Mouse (Mus musculus): ENCODE measurements at regions not wholly inside any gene's neighbourhood (a gene's known extent, or its start where the extent isn't known, plus 50 kb on each side); places are given as distances from the start of the nearest gene placed in this dataset.

DNA sequence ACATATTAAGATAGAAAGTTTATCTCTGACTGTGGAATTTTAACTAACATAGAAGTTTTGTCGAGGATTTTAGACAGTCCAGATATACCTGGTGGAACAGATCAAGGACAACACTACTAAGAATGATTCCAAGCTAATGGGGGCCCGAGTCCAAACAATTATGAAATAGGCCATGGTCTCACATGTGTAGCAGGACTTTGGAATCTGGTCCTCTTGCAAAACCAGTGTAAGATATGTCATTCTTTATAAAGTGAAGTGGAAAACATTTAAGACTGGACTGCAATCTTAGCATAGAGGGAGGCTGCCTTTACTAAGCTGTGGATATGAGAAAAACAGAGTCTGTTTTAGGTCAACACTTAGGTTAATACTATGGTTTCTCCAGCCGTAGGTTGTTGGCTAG, 311.2 kb downstream of the Ets1 start:
- ATAC-seq, result no peak

DNA sequence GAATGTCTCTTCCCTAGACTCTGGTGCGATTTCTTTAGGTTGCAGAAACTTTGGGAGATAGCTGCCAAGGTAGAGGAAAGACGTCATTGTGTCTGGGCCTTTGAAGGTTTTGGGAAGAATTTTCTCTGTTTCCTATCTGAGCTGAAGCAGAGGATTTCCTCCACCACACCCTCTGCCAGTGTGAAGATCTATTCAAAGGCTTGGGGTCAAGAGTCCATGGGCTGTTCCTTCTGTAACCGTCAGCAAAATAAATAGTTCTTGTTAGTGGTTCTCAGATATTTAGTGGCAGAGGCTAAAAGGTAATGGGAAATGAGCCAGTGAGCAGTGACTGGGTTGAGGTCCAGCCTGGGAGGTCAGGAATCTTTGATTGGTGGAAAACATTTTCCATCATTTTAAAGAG, 313.0 kb downstream of the Ets1 start:
- no peak for ATAC-seq

DNA sequence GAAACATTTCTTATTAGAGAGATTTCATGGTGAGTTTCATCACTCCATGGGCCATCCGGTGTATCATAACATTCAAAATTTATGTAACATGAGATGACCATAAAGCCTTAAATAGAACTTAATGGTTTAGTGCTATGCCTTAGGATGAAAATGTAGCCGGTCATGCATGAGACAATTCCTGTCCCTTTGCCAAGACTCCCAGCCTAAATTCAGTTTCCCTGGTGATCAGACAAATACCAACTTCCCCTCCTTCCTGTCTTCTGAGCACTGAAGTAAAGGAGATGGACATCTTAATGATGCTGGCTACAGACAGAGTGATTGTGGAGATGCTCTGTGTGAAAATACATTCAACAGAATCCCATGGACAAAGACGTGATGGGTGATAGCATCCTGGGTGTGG, 322.7 kb downstream of the Ets1 start:
- no peak for ATAC-seq

DNA sequence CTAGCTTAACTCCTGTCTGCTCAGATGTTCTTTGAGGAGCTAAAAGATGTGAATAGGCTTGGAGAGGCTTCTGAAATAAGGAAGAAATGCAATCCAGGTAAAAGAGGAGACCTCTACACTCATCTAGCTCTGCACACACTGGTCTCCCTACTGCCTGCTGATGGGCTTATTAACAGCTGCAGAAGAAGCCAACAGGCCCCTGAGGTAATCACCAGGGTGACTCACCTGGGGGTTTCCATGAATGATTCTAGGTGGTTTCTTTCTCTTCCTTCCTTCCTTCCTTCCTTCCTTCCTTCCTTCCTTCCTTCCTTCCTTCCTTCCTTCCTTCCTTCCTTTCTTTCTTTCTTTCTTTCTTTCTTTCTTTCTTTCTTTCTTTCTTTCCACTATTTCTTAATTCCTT, 323.4 kb downstream of the Ets1 start:
- ATAC-seq, result peak; percentile 65

DNA sequence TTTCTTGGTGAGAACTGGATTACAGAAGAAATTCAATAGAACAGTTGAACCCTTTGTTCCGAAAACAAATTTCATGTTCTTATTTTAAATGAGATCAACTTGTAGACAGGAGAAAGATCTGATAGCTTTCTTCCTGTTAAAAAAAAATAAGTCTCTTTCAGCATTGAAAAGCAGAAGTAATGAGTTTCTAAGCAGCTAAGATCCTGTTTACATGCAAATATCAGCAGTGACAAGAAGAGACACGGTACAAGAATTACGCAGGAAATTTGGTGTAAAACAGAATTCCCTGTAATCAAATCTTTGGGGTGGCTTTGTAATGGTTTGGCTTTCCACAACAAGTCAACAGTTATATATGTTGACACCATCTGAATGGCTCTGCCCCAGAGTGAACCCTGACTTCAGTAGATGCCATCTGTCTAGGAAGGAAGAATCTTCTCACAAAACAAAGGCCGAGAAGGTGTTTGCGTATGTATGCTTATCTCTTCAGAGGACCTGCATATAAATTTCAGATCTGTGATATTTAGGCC, 326.7 kb downstream of the Ets1 start:
- no peak for ATAC-seq

DNA sequence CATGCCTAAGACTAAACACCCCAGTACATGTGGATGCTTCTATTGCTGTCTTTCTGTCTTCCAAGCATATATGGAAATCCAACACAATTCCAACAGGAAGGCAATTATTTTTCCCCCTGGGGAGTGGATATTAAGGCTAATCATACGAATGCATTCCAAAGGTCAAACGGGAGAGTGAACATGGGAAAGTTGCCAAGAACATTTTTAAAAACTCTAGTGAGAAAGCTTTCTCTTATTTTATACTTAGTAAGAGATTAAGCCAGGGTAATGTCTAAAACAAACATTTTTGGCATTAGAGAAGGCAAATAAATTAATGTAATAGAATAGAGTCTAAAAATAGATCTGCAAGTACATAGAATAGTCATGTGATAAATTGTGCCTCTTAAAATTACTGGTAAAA, 332.4 kb downstream of the Ets1 start:
- no peak for ATAC-seq

DNA sequence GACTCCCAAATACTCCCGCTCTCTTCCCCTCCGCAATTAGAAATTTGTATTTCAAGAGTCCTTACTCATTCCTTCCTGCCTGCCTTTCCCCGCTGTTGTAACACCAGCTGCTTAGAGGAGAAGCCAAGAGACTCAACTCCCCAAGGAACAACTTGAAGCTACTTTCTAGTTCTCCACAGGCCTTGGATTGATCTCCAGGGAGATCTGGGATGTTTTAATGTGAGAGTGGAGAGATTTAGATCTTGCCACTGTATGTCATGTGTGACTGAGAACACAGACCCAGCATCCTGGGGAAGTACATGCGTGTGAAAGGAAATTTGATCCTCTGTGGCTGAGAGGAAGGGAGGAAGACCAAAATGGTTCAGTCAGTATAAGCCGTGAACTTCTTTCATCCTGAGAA, 335.4 kb downstream of the Ets1 start:
- no peak for ATAC-seq

DNA sequence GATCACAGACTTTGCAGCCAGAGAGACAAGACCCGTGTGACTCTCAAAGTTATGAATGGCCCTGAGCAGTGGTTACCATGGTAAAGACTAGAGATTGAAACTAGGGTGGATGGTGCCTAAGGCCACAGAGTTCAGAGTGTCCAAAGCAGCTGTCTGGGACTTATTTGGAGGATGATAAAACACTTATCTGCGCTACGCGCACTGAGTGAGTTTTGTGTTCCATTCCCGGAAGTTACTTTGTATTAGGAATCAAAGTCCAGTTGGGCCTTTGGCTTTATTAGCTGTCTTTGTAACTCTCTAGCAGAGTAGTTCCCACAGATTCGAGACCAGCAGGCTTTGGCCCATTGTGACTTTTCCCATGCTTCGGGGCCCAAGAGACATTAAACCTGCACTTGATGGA, 335.9 kb downstream of the Ets1 start:
- no peak for ATAC-seq

DNA sequence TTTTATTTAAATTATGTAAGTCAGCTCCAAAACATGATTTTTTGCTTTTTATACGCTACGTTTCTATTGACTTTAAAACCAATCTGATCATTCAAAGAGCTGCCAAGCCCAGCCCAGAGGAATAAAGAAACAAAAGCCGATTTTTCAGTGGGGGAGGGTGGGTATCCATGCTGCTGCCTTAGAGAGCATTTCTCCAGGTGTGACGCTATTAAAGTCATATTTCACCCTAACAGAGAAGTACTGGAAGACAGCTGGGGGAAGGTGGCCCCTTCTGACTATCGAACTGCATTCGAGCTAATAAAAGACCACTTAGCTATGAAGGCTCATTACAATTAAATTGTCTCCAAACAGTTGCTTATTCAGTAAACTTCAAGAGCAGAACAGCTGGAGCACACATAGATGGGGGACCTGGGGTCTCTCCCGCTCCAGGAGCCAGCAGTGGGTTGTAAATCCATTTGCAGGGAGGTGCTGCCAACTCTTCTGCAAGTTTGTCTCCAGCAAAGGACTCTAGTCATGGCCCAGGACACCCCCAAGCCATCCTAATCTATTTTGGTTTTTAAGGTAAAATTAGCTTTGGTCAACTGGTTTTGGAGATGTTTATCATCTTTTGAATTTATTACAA, 336.5 kb downstream of the Ets1 start:
- no peak for ATAC-seq

DNA sequence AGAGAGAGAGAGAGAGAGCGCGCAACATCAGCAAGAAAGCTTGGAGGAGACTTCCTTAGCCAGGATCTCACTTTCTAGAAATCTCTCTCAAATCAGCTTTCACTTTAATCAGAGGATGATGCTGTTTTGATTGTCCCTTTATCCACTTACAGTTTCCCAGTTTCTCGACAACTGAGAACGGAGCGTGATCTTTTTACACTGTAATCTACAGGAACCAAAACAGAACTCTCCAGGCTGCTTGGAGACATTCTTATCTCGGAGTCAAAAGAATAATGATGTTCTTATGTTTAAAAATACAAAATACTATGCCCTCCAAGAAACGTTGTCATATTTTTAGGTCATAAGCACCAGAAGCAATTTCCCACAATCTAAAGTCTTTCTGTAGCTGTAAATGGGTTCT, 341.7 kb downstream of the Ets1 start:
- no peak for ATAC-seq

DNA sequence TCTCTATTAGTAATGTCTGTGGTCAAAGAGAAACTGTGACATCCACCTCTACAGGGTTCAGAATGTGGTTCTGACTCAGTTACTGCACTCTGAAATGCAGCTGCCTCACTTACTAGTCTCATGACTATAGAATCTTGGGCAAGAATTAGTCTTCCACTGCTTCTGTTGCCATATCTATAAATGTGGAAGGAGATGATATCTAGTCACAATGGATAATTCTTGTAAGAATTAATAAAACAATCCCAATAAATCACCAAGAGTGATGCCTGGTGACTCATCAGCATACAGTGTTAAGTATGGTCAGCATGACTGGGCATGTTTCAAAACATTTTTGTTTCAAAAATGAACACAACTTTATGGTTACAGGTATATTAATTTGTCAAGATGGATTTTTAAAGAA, 344.8 kb downstream of the Ets1 start:
- no peak for ATAC-seq

DNA sequence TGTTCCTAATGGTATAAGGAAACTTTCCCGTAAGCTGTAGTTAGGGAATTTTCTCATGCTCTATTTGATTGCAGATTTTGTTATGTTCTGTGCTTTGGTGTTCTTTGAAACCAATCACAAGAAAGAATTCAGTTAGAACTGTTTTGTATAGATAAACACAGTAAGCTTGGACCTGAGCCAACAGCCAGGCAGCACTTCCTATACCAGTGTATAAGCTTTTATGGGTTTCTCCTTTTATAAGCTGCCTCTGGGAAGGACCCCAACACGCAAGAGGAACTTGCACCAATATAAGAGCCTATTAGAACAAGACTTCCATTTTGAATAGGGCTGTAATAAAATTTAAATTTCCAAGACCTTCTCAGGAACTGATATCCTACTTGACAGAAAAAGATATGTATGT, 347.2 kb downstream of the Ets1 start:
- no peak for ATAC-seq

DNA sequence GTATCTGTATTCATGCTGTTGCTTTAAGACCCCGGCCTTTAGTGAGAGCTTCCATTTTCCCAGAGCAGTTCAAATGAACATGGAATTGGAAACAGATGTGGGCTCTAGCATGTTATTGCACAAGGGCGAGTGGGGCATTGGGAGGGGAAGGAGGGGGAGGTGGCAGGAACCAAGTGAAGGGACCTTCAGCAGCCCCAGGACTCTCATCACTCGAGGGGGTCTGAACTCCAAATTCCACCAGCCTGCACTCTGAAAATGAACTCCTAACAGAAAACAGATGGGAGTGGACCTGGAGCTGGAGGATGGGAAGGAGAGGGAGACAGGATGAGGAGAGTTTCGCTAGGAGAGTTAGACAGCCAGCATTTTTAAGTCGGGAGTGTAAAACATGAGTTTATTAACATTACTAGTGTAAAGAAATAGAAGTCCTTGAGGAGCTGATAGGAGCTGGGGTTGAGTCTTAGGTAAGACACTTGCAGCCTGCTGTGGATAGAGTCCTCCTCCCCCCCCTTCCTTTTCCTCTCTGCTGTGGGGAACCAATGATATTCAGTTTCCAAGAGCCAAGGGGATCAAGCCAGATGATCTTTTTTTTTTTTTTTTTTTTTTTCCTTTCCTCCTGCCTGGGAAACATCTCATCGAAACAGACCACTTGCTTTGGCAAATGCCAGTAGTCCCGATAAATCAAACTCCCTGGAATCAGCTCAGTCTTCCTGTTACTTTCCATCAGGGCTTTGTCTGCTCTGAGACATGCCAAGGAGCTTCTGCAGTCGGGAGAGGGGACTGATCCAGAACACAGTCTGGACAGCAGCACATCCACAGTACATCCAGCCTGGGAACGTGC, 351.0 kb downstream of the Ets1 start:
- no peak for ATAC-seq

DNA sequence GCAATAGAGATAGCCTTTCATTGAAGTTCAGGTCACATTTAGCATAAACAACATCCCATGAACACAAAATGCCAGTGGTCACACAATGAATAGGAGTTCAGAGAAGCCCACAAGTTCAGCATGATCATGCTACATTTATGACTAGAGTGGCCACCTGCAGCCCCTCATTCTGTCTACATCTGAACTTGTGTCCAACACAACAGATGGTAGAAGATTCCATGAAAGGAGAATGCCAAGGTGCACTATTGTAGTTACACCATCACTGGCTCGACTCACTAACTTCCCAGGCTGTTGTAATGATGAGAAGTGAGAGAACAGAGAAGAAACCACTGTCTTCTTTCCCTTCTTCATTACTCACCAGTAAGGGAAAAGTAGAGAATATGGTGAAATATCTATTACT, 353.0 kb downstream of the Ets1 start:
- ATAC-seq, result no peak

DNA sequence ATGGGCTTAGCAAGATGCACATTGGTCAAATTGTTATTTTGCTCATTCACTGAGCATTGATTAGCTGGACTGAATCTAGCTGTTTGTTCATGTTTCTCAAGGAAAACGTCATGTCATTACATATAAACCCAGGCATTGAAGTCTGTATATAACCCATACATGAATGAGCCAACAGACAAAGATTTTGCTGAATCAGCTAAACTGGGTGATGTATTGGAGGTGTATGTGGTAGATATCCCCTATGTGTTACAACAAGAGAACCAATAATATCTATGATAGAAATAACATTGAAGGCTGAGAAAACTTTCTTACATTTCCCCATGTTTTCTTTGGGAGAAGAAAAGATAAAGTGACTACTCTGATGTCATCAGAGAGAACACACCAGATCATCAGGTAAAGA, 362.3 kb downstream of the Ets1 start:
- no peak for ATAC-seq

DNA sequence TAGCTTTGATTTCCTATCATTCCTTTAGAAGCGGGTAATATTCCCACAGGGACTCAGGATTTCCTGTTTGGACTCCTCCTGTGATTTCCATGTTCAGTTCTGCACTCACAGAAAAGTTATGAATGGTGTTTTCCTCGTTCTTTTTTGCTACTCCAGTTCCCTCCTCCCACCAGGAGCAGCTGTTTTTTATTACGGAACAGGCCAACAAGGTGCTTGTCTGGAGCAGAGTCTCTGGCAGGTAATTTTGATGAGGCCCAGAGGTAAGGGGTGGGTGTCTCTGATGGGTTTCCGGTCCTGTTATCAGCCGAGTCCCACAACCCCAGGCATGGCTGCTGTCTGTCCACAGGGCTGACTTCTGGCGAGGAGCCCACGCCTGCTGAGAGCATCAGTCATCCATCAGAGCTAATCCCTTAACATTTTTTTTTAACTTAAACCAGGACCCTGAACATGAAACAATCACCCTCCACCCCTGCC, 364.7 kb downstream of the Ets1 start:
- no peak for ATAC-seq

DNA sequence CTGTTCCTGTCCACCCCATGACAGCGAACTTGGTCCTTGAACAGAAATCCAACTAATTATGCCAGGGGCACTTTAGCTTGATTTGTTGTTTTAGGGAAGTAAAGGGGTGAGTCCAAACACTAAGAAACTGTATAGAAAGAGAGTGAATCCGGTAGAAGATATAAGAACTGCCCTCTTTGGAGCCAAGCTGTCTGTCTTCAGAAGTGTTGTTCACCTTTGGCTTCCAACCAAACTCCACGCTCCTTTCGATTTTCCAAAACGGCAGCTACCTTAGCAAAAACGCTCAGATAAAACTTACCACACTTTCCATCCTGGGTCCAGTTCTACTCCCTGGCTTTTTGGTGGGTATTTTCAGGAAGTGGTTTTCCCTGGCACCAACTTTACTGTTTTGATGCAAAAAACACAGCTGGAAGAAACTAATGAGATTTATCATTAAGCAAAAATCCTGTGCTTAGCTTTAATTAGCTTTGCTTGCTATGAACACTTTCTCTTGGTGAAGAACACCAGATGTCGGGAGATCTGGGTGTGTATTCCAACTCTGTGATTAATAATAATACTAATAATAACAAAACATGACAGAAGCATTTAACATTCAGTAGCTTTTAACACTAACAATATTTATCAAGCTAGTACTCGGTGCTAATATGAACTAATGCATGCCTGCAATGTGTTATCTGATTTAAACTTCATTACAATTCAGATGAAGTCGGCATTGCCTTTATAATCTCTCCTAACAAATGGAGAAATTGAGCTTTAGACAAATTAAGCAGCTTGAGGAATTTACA, 365.3 kb downstream of the Ets1 start:
- ATAC-seq, result no peak

DNA sequence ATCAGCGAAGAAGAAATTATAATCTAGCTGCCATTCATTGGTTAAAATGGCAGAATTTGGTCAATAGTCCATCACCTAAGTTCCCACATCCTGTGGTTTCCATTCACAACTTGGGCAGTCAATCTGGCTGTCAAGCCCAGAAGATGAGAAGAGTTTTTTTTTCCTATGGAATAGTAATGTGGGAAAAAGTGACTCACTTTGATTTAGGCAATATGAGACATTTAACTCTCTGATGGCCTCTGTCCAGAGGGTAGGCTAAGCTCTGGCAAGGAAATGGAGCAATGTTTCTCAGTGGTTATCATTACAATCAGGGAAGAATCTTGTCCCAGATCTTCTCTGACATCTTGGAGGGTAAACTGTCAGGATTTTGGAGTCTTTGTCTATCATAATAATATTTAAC, 367.9 kb downstream of the Ets1 start:
- no peak for ATAC-seq

DNA sequence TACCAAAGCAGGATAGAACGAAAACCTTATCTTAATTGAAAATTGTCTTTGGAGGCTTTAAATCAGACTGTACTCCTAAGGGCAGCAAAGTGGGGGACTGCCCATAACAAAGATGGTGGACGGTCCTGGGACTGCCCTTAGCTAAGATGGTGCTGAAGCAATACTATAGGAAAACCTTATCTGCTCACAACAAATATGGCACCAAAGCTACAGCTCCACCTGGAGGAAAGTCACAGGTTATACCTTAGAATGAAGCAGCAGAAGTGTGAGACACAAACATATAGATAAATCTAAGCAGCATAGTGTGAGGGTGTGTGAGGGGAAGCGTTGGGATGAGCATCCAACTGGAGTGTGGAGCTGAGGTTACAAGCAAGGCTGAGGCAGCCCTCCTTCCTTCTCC, 368.5 kb downstream of the Ets1 start:
- no peak for ATAC-seq

DNA sequence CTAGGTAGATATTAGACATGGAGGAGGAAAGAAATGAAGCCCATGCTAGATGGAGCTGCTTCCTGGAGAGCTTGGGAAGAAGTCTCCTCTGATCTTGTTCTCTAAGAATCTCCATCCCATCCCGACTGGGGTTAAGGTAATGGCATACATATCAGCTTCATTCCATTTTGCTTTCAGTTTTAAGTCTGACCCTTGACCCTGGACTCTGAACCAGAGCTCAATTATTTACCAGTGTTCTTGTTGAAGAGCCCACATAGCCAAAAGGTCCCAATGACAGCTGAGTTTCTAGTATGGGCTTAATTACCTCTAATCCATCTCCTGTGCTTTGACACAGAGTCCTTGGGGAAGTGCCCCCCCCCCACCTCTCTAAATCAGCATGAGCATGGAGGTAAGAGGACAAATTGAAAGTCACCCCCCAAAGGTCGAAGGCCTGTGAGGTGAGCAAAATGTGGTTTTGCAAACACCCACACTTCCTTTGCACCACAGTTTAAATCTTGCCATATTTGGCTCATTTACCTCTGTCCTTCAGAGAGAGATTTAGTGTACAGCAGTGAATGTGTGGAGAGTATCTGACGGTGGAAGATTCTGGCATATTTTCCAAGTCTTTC, 371.5 kb downstream of the Ets1 start:
- ATAC-seq, result peak; percentile 78

DNA sequence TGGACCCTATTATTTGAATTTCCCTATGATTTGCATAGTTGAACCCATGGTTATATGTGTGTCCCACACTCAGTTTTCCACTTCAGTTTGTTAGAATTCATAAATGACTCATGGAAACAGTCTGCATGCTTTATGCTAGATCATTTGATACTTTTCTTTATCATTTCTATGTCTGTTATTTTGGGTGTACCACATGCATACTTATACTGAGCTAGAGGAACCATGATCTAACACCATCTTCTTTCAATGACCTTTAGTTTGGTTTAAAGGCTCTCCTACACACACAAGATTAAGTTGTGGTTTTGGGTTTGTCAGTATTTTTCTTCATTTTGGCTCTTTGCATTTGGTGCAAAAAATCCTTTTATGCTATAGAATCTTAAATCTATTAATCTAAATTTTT, 375.2 kb downstream of the Ets1 start:
- ATAC-seq, result peak; percentile 54

DNA sequence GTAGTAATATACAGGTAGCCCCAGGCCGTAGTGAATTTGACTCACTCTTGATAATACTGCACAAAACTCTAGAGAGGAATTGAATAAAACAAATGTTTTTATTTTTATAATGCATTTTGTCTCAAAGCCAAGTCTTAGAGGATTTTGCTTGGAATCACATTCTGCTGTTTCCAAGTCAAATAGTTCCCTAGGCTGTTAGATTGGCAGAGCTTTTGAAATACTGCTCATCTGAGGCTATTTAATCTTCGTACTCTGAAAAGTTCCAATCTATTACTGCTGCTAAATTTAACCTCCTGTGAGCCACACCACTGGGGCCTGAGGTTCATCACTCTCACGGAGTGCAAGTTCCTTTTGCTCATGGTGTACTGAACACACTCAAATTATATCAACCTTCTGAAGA, 399.4 kb downstream of the Ets1 start:
- no peak for ATAC-seq

DNA sequence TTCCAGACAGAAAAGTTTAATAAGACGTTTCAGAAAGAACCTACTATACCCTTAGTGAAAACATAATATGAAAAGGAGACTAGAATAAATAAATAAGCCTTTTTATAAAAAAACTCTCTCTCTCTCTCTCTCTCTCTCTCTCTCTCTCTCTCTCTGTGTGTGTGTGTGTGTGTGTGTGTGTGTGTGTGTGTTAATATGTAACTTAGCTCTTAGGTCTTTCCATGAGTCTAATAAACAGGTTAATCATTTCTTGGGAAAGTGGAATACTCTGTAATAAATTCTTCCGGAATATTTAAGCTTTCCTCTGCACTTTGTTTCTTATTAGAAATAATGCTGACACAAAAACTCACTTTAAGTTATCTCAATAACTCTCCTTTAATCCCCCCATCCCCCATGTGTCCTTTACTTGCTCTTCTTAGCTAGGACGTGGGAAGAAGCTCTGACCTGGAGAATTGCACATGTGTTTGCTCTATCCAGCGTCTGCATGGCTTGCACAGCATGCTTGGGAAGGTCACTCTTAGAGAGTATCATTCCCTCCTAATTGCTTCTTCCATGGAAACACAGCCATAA, 403.3 kb downstream of the Ets1 start:
- no peak for ATAC-seq
